Mouse (Mus musculus): ENCODE measurements around the gene Golm1.

DNA sequence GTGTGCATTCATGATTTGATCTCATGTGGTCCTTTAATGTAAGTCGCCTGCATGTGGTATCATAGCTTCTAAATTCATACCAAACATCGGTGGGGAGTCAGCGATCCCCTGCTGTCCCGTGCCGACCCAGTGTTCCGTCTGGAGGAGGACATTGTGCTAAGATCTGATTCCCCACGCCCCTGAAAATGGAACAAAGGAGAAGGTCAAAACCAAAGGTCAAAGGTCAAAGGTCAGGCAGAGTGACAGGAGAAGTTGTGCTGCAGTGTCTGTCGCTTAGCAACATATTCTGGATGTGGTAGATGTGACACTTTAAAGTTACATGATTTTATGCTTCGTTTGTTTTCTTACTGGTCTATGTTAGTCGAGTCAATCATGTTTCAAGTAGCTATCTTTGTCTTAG, 15.9 kb upstream of the Golm1 start:
- no peak for TF ChIP-seq CTCF (IDR thresholded peaks at IDR 0.05; ENCODE audit: control insufficient read depth, insufficient read depth, insufficient replicate concordance, low read depth, low read length)
- no peak for TF ChIP-seq POLR2A (IDR thresholded peaks at IDR 0.05; ENCODE audit: control insufficient read depth, low read depth, low read length)
